Comparison of ENCODE assay signal across 8 mouse cellular contexts in the genomic region with DNA sequence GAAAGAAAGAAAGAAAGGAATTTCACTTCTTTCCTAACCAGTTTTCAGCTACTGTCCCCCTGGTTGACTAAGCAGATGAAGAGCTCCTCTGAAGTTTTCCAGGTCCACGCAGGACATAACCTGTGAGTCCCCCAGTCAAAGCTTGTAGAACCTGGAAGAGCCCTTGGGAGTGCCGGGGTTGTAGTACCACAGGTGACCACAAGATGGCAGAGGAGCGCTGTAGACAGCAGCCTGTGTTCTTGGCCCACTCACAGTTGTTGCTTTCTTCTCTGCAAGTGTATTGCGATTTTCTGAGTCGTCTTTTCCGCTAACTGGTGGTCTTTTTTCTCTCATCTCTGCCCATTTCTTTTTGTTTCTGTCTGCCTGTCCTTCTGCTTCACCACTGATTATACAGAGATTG.
A peak's percentile ranks its signal among the peaks of the same experiment; 100 is the strongest.
DNase-seq lines count a peak whose midpoint lies in the region; ATAC-seq and TF ChIP-seq lines count a peak whose summit lies in the region.
"Had no signal": no experiment of that assay in that cellular context is flagged by ENCODE, and none has a peak within 500 bp of the region (broad histone marks: within the 10 kb centered on the region; RNA-seq: fewer than 3 reads in every experiment).

No protein-coding gene starts in this region.

- no peak overlapping the region for H3K27ac ChIP-seq in ES-E14 (ENCODE audit: insufficient read depth, low read depth, low read length, poor library complexity, severe bottlenecking)
- H3K27ac ChIP-seq in forebrain, postnatal 0 days (ENCODE audit: low read depth, low read length): no peak overlapping the region
- H3K27ac ChIP-seq: liver, embryonic 15.5 days had no signal

- in situ Hi-C loops in ES-E14 (cut with MboI; ENCODE audit: low sequenced_read_pairs in 2 of 2, unreplicated experiment in 2 of 2): no loop called here

- DNase-seq in CD4-positive helper T cell, adult 2 months (ENCODE audit: low read depth, low spot score): peak; percentile 83
- DNase-seq in ES-E14 (ENCODE audit: low read depth, low spot score): peak; percentile 90
- peak; percentile 83 for DNase-seq in c-Kit-positive CD71-positive TER-119-negative erythroid progenitor cells, embryonic 14.5 days (ENCODE audit: low read depth)
- peak; percentile 91 for DNase-seq in forebrain, postnatal 0 days
- peak; percentile 85 for DNase-seq in kidney, postnatal 10 days
- DNase-seq in lung, postnatal 10 days: peak; percentile 84
- DNase-seq in right cerebral cortex, postnatal 4 days: peak; percentile 82

- no peak overlapping the region for H3K4me2 ChIP-seq in forebrain, postnatal 0 days (ENCODE audit: low read depth)
- H3K4me2 ChIP-seq: liver, embryonic 15.5 days had no signal

- H3K4me3 ChIP-seq in ES-E14 (ENCODE audit: insufficient read depth in 1 of 2, low read depth in 1 of 2, low read length in 2 of 2, poor library complexity in 1 of 2, severe bottlenecking in 1 of 2): no peak overlapping the region
- H3K4me3 ChIP-seq in forebrain, postnatal 0 days (ENCODE audit: low read depth, low read length): no peak overlapping the region
- H3K4me3 ChIP-seq: liver, embryonic 15.5 days had no signal

- H3K9me3 ChIP-seq in ES-E14 (ENCODE audit: control insufficient read depth, insufficient read depth, low read depth, low read length): no peaks in the 10 kb centered on the region
- H3K9me3 ChIP-seq in forebrain, postnatal 0 days (ENCODE audit: low read length): no peaks in the 10 kb centered on the region
- H3K9me3 ChIP-seq: liver, embryonic 15.5 days had no signal

- 4% methylated on average over 6 of the region's 6 CpGs for WGBS in forebrain, postnatal 0 days

- H3K4me1 ChIP-seq in ES-E14 (ENCODE audit: control insufficient read depth in 2 of 2, insufficient read depth in 2 of 2, low read length in 2 of 2, poor library complexity in 1 of 2): peaks cover 3 to 26% of the 10 kb centered on the region in 2 experiments
- H3K4me1 ChIP-seq in forebrain, postnatal 0 days (ENCODE audit: insufficient read depth): no peaks in the 10 kb centered on the region

- H3K36me3 ChIP-seq in ES-E14 (ENCODE audit: control insufficient read depth, insufficient read depth, low read length, poor library complexity, severe bottlenecking): no peaks in the 10 kb centered on the region
- H3K36me3 ChIP-seq in forebrain, postnatal 0 days (ENCODE audit: insufficient read depth): peaks cover 57% of the 10 kb centered on the region
- H3K36me3 ChIP-seq: liver, embryonic 15.5 days had no signal

- TF ChIP-seq CTCF in forebrain, postnatal 0 days (IDR thresholded peaks at IDR 0.05; ENCODE audit: low read depth): peak; percentile 95

- no peak overlapping the region for H3K9ac ChIP-seq in ES-E14 (ENCODE audit: insufficient read depth, low read depth, low read length, poor library complexity, severe bottlenecking)
- H3K9ac ChIP-seq in forebrain, postnatal 0 days: no peak overlapping the region
- H3K9ac ChIP-seq: liver, embryonic 15.5 days had no signal

- ATAC-seq in forebrain, postnatal 0 days: peak; percentile 57; the same call in 1 of the 2 replicates

- H3K27me3 ChIP-seq in forebrain, postnatal 0 days (ENCODE audit: insufficient read depth, low read length): no peaks in the 10 kb centered on the region

TF ChIP-seq in ES-E14, 5 proteins besides CTCF, POLR2A, EP300 and RAD21:
- TF ChIP-seq HCFC1 (IDR thresholded peaks at IDR 0.05; ENCODE audit: borderline replicate concordance, insufficient read depth, low read length): no peak
- TF ChIP-seq ZC3H11A (IDR thresholded peaks at IDR 0.05; ENCODE audit: borderline replicate concordance, low read depth, low read length): peak; percentile 90
- no peak for TF ChIP-seq MAFK (IDR thresholded peaks at IDR 0.05; ENCODE audit: insufficient read depth, low read depth, low read length)
- TF ChIP-seq CHD2 (IDR thresholded peaks at IDR 0.05; ENCODE audit: low read depth, low read length): no peak
- TF ChIP-seq ZNF384 (IDR thresholded peaks at IDR 0.05; ENCODE audit: low read depth, low read length): peak; percentile 64; the same call in 1 of the 2 replicates
